ENCODE assay signal across 14 mouse cellular contexts in the genomic region with DNA sequence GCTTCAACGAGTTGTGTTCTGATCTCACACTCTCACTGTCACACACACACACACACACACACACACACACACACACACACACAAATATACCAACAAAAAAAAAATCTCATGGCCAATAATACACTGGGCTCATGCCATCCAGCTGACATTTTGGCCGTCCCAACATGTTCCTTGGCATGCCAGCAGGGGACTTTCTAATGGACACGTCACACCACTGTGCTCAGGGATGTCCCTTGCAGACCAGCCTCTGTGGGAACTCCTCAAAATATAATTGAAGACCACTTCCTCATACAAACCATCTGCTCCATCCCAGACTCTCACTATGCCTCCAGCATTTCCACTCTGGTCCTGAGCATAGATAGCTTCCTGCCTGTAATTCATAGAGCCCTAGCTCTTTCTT. TPM values are rescaled to one million over a fixed set of nuclear protein-coding genes. Genes with fewer than 3 reads are reported as not detected.
A peak's percentile ranks its signal among the peaks of the same experiment; 100 is the strongest.
DNase-seq lines count a peak whose midpoint lies in the region; ATAC-seq and TF ChIP-seq lines count a peak whose summit lies in the region.
"Had no signal": no experiment of that assay in that cellular context is flagged by ENCODE, and none has a peak within 500 bp of the region (broad histone marks: within the 10 kb centered on the region; RNA-seq: fewer than 3 reads in every experiment).

No protein-coding gene starts in this region.

- H3K79me2 ChIP-seq in CH12.LX (replicated peaks; ENCODE audit: control insufficient read depth, extremely low read depth, insufficient read depth, poor library complexity, severe bottlenecking), result peaks cover 80% of the 10 kb centered on the region

- H3K9ac ChIP-seq in CH12.LX (ENCODE audit: insufficient read depth, low read depth), result peak overlapping the region; percentile 17
- no peak overlapping the region for H3K9ac ChIP-seq in hindbrain, embryonic 14.5 days

- no peak for TF ChIP-seq POLR2A in CH12.LX (IDR thresholded peaks at IDR 0.05; ENCODE audit: low read depth, low read length)

- peak; percentile 76 to 83 for DNase-seq in cerebellum, postnatal 10 days
- DNase-seq in cerebellum, adult 9-10 months, result no peak
- no peak for DNase-seq in layer of hippocampus, adult 2 months (ENCODE audit: low spot score in 2 of 2)
- no peak for DNase-seq in layer of hippocampus, postnatal 10 days (ENCODE audit: low spot score in 2 of 2)
- peak; percentile 71 for DNase-seq in CH12.LX (ENCODE audit: extremely low read depth)
- DNase-seq in hindbrain, embryonic 14.5 days (ENCODE audit: low spot score), result no peak
- DNase-seq in Muller cell, postnatal 12 days (ENCODE audit: inconsistent ontology term), result no peak
- no peak for DNase-seq in layer of hippocampus, adult 9-10 months (ENCODE audit: low spot score)
- DNase-seq: B cell, adult 2 months; cerebellum, adult 11 months; kidney, adult 8-10 months; layer of hippocampus, adult 9-11 months; lung, postnatal 4 days; thymus, postnatal 14 days had no signal

- WGBS in hindbrain, embryonic 14.5 days, result 49% methylated on average over 3 of the region's 3 CpGs

- peak; percentile 26 for TF ChIP-seq CTCF in layer of hippocampus, adult 2 months (conservative IDR thresholded peaks at IDR 0.05)
- peak in 1 of 2 experiments; percentile 33; a peak in 2 of 4 replicates for TF ChIP-seq CTCF in CH12.LX (conservative IDR thresholded peaks at IDR 0.05 in 1 of 2, IDR thresholded peaks at IDR 0.05 in 1 of 2; ENCODE audit: low read depth in 2 of 2, low read length in 2 of 2)

- H3K27me3 ChIP-seq in CH12.LX (replicated peaks), result no peaks in the 10 kb centered on the region
- no peaks in the 10 kb centered on the region for H3K27me3 ChIP-seq in hindbrain, embryonic 14.5 days (ENCODE audit: control insufficient read depth, insufficient read depth, low read length)

- ATAC-seq in hindbrain, embryonic 14.5 days (ENCODE audit: low FRiP score), result no peak

- dilution Hi-C loops in CH12.LX (cut with MboI; ENCODE audit: extremely low pct_ligation_motif_present, extremely low pct_unique_long_range_greater_than_20kb, low sequenced_read_pairs), result no loop called here

- H3K9me3 ChIP-seq in CH12.LX (replicated peaks; ENCODE audit: low read length), result no peaks in the 10 kb centered on the region
- H3K9me3 ChIP-seq in hindbrain, embryonic 14.5 days (ENCODE audit: control insufficient read depth, low read length), result no peaks in the 10 kb centered on the region

- peaks cover 7 to 8% of the 10 kb centered on the region in 2 experiments for H3K36me3 ChIP-seq in CH12.LX (replicated peaks in 1 of 2; ENCODE audit: control insufficient read depth in 1 of 2, insufficient read depth in 1 of 2, low read length in 1 of 2)
- no peaks in the 10 kb centered on the region for H3K36me3 ChIP-seq in hindbrain, embryonic 14.5 days (replicated peaks; ENCODE audit: control insufficient read depth, insufficient read depth)

- H3K4me2 ChIP-seq in CH12.LX (ENCODE audit: insufficient read depth, low read depth, poor library complexity, severe bottlenecking), result peak overlapping the region; percentile 83
- H3K4me2 ChIP-seq in hindbrain, embryonic 14.5 days (replicated peaks), result no peak overlapping the region

- no peak; the same call in 1 of the 2 replicates for TF ChIP-seq RAD21 in CH12.LX (IDR thresholded peaks at IDR 0.05; ENCODE audit: low read depth, low read length)

- in situ Hi-C loops in CH12.LX (cut with MboI; ENCODE audit: low pct_ligation_motif_present, low pct_unique_long_range_greater_than_20kb, low sequenced_read_pairs), result no loop called here

- H3K27ac ChIP-seq in layer of hippocampus, adult 2 months, result no peak overlapping the region
- peak overlapping the region; percentile 98 for H3K27ac ChIP-seq in CH12.LX (ENCODE audit: insufficient read depth, low read depth)
- peak overlapping the region; percentile 52; the same call in 1 of the 2 replicates for H3K27ac ChIP-seq in hindbrain, embryonic 14.5 days

- peaks cover 18 to 85% of the 10 kb centered on the region in 2 experiments for H3K4me1 ChIP-seq in CH12.LX (ENCODE audit: control insufficient read depth in 1 of 2, insufficient read depth in 2 of 2)
- H3K4me1 ChIP-seq in hindbrain, embryonic 14.5 days (replicated peaks; ENCODE audit: control insufficient read depth, insufficient read depth, low read length), result peaks cover 17% of the 10 kb centered on the region

- no peak overlapping the region for H3K4me3 ChIP-seq in layer of hippocampus, adult 2 months
- peak overlapping the region in 1 of 3 experiments; percentile 20 for H3K4me3 ChIP-seq in CH12.LX (replicated peaks in 1 of 3; ENCODE audit: low read depth in 2 of 3, low read length in 2 of 3, poor library complexity in 1 of 3)
- no peak overlapping the region for H3K4me3 ChIP-seq in hindbrain, embryonic 14.5 days (replicated peaks; ENCODE audit: low read length)

- TF ChIP-seq EP300 in CH12.LX (IDR thresholded peaks at IDR 0.05; ENCODE audit: low read length), result no peak; the same call in 1 of the 2 replicates

TF ChIP-seq in CH12.LX, 34 proteins besides CTCF, POLR2A, EP300 and RAD21:
- TF ChIP-seq ZMIZ1 (IDR thresholded peaks at IDR 0.05; ENCODE audit: low read depth, low read length), result no peak
- no peak for TF ChIP-seq MYC (IDR thresholded peaks at IDR 0.05; ENCODE audit: low read depth, low read length)
- no peak; the same call in 1 of the 2 replicates for TF ChIP-seq SMC3 (IDR thresholded peaks at IDR 0.05; ENCODE audit: low read depth, low read length)
- TF ChIP-seq JUND (conservative IDR thresholded peaks at IDR 0.05; ENCODE audit: low read depth, low read length), result no peak
- no peak for TF ChIP-seq UBTF (IDR thresholded peaks at IDR 0.05; ENCODE audit: low read depth, low read length)
- no peak for TF ChIP-seq HCFC1 (IDR thresholded peaks at IDR 0.05; ENCODE audit: low read depth, low read length)
- TF ChIP-seq MAZ (IDR thresholded peaks at IDR 0.05; ENCODE audit: low read depth, low read length), result no peak
- TF ChIP-seq ZNF384 (IDR thresholded peaks at IDR 0.05; ENCODE audit: low read depth, low read length), result peak; percentile 49
- no peak for TF ChIP-seq NELFE (IDR thresholded peaks at IDR 0.05; ENCODE audit: low read depth, low read length)
- no peak for TF ChIP-seq CHD1 (IDR thresholded peaks at IDR 0.05; ENCODE audit: low read depth, low read length)
- TF ChIP-seq MAX (IDR thresholded peaks at IDR 0.05; ENCODE audit: low read length), result no peak; the same call in 1 of the 2 replicates
- no peak for TF ChIP-seq JUN (IDR thresholded peaks at IDR 0.05; ENCODE audit: insufficient read depth, low read depth, low read length)
- no peak for TF ChIP-seq TBP (conservative IDR thresholded peaks at IDR 0.05; ENCODE audit: low read depth, low read length)
- no peak for TF ChIP-seq USF1 (IDR thresholded peaks at IDR 0.05; ENCODE audit: low read depth, low read length)
- no peak for TF ChIP-seq KAT2A (IDR thresholded peaks at IDR 0.05; ENCODE audit: insufficient replicate concordance, low read length)
- TF ChIP-seq MXI1 (IDR thresholded peaks at IDR 0.05; ENCODE audit: low read depth, low read length), result peak; percentile 21; the same call in 1 of the 2 replicates
- no peak for TF ChIP-seq PAX5 (IDR thresholded peaks at IDR 0.05; ENCODE audit: low read length)
- TF ChIP-seq ETS1 (conservative IDR thresholded peaks at IDR 0.05; ENCODE audit: low read depth, low read length), result peak; percentile 78
- TF ChIP-seq MAFK (IDR thresholded peaks at IDR 0.05; ENCODE audit: insufficient replicate concordance, low read length), result no peak
- TF ChIP-seq CHD2 (IDR thresholded peaks at IDR 0.05; ENCODE audit: low read length), result no peak
- TF ChIP-seq ZKSCAN1 (IDR thresholded peaks at IDR 0.05; ENCODE audit: borderline replicate concordance, low read depth, low read length), result no peak
- TF ChIP-seq POLR2AphosphoS2 (IDR thresholded peaks at IDR 0.05; ENCODE audit: low read depth, low read length), result no peak
- no peak for TF ChIP-seq RCOR1 (conservative IDR thresholded peaks at IDR 0.05; ENCODE audit: low read depth, low read length)
- TF ChIP-seq IRF4 (IDR thresholded peaks at IDR 0.05; ENCODE audit: low read depth, low read length), result 0 out of 2 replicates have a peak, but pooled peaks have one; percentile 38
- no peak for TF ChIP-seq E2F4 (IDR thresholded peaks at IDR 0.05; ENCODE audit: insufficient replicate concordance, low read depth, low read length)
- no peak for TF ChIP-seq GABPA (IDR thresholded peaks at IDR 0.05; ENCODE audit: insufficient replicate concordance, low read depth, low read length)
- TF ChIP-seq ZC3H11A (IDR thresholded peaks at IDR 0.05; ENCODE audit: low read depth, low read length), result no peak
- TF ChIP-seq NRF1 (IDR thresholded peaks at IDR 0.05; ENCODE audit: low read depth, low read length), result no peak
- no peak for TF ChIP-seq ELF1 (IDR thresholded peaks at IDR 0.05; ENCODE audit: low read depth, low read length)
- TF ChIP-seq SIN3A (IDR thresholded peaks at IDR 0.05; ENCODE audit: low read length), result no peak
- peak; percentile 56; the same call in 1 of the 2 replicates for TF ChIP-seq MEF2A (IDR thresholded peaks at IDR 0.05; ENCODE audit: borderline replicate concordance, low read depth, low read length)
- peak; percentile 44; the same call in 1 of the 2 replicates for TF ChIP-seq TCF12 (IDR thresholded peaks at IDR 0.05; ENCODE audit: low read depth, low read length)
- no peak for TF ChIP-seq USF2 (conservative IDR thresholded peaks at IDR 0.05; ENCODE audit: low read depth, low read length)
- TF ChIP-seq BHLHE40 (IDR thresholded peaks at IDR 0.05; ENCODE audit: low read depth, low read length), result 0 out of 2 replicates have a peak, but pooled peaks have one; percentile 6

RNA-seq across cellular contexts. Expression of a gene that starts 29.5 kb away (rescaled TPM):
- total RNA-seq in layer of hippocampus, adult 2 months (2021), result 100 to 1,000 TPM; 106 to 111 TPM
- total RNA-seq in layer of hippocampus, postnatal 10 days (2021), result 100 to 1,000 TPM in 1 of 2 experiments, 10 to 100 TPM in 1; 99.4 to 116 TPM
- 41.2 and 41.6 TPM in 2 replicates for total RNA-seq in CH12.LX (2012; rRNA removed)
- 41.2 and 41.4 TPM in 2 replicates for total RNA-seq in CH12.LX (2014; rRNA removed)
- polyA plus RNA-seq in CH12.LX (2012; ENCODE audit: insufficient read length, low read depth), result 40.9 and 50.1 TPM in 2 replicates
- 41.7 and 59.5 TPM in 2 replicates for polyA plus RNA-seq in hindbrain, embryonic 14.5 days (2014; fragmentation: Nextera tagmentation; extraction: Ambion mirVana)

RNA-seq across cellular contexts. Expression of a gene that starts 30.3 kb away (rescaled TPM):
- 10 to 100 TPM; 18.3 to 21.9 TPM for total RNA-seq in layer of hippocampus, adult 2 months (2021)
- total RNA-seq in layer of hippocampus, postnatal 10 days (2021), result 10 to 100 TPM; 31.6 to 33.9 TPM
- total RNA-seq in CH12.LX (2012; rRNA removed) (20.3 and 23.2 TPM in 2 replicates), CH12.LX (2014; rRNA removed) (20.0 and 23.3 TPM in 2 replicates)
- polyA plus RNA-seq in CH12.LX (2012; ENCODE audit: insufficient read length, low read depth), result 20.5 and 21.8 TPM in 2 replicates
- 32.4 and 32.8 TPM in 2 replicates for polyA plus RNA-seq in hindbrain, embryonic 14.5 days (2014; fragmentation: Nextera tagmentation; extraction: Ambion mirVana)

Comparison
In these comparisons a context has a peak if more than half of its experiments do, and no peak if none do; other contexts are left out.
1. DNase-seq: peak in cerebellum, postnatal 10 days (2 of 2) and CH12.LX (single experiment); none in cerebellum, adult 9-10 months (single experiment), layer of hippocampus, adult 2 months (0 of 2), layer of hippocampus, postnatal 10 days (0 of 2), hindbrain, embryonic 14.5 days (single experiment), Muller cell, postnatal 12 days (single experiment) and layer of hippocampus, adult 9-10 months (single experiment).